Mouse (Mus musculus) embryonic facial prominence, embryonic 12.5 days (tissue): ENCODE data around the gene Podxl2. TPM values are rescaled to one million over a fixed set of nuclear protein-coding genes. Genes with fewer than 3 reads are reported as not detected.

Experiments
- ATAC-seq: fragments of 200-750 bp; cut with Nextera tagmentation; 2 replicates; pipeline ENCODE4 v1.8.0; 2017; ENCODE audit not compliant: insufficient number of reproducible peaks, insufficient read depth, low FRiP score, low TSS enrichment
- H3K27ac ChIP-seq: fragments of 300-500 bp; sonication (generic); 2 replicates; pipeline ENCODE4 v1.5.1; 2016; ENCODE audit warnings: mild to moderate bottlenecking
- H3K27me3 ChIP-seq: fragments of 300-500 bp; sonication (generic); 2 replicates; pipeline ENCODE4 v1.6.1; 2016; ENCODE audit warnings: mild to moderate bottlenecking, moderate library complexity
- H3K36me3 ChIP-seq: fragments of 300-500 bp; sonication (generic); 2 replicates; pipeline ENCODE4 v1.6.1; 2016; ENCODE audit warnings: mild to moderate bottlenecking
- H3K4me1 ChIP-seq: fragments of 300-500 bp; sonication (generic); 2 replicates; pipeline ENCODE4 v1.6.1; 2016
- H3K4me2 ChIP-seq: fragments of 300-500 bp; sonication (generic); replicated peaks from 2 replicates; pipeline ENCODE4 v1.6.1; 2016; ENCODE audit warnings: mild to moderate bottlenecking, moderate library complexity
- H3K4me3 ChIP-seq: fragments of 300-500 bp; sonication (generic); 2 replicates; pipeline ENCODE4 v1.5.1; 2016; ENCODE audit warnings: mild to moderate bottlenecking
- H3K9ac ChIP-seq: fragments of 300-500 bp; sonication (generic); 2 replicates; pipeline ENCODE4 v1.6.1; 2016; ENCODE audit warnings: mild to moderate bottlenecking, moderate library complexity
- H3K9me3 ChIP-seq: fragments of 300-500 bp; sonication (generic); 2 replicates; pipeline ENCODE4 v1.6.1; 2016; ENCODE audit warnings: mild to moderate bottlenecking, moderate library complexity
- WGBS: fragments of 180-500 bp; shearing (Covaris S2); methylation state at CpG from one replicate; pipeline ENCODE4 v1.1.7; 2016; 5-methylcytosine and 5-hydroxymethylcytosine counted together
- polyA plus RNA-seq: library from polyadenylated mRNA; unstranded; fragments of >200 nt; fragmentation: Nextera tagmentation; extraction: Ambion mirVana; gene quantifications from 2 replicates; pipeline ENCODE4 v1.2.1, GENCODE M21; 2016

The Podxl2 gene
- polyA plus RNA-seq, 1 experiment from 2014 or later, result 138 TPM

GRCm38 (mm10) chr6:88833340-88834140, 41.3 kb downstream of the Podxl2 start:
- Histone ChIP-seq H3K9ac (no peak overlapping the region), H3K4me3 (no peak overlapping the region), H3K4me2 (no peak overlapping the region), H3K9me3 (no peaks in the 10 kb centered on the region), H3K27me3 (no peaks in the 10 kb centered on the region), H3K27ac (no peak overlapping the region), H3K36me3 (peaks cover 31% of the 10 kb centered on the region), H3K4me1 (0 out of 2 replicates have a peak, but pooled peaks cover 4% of the 10 kb centered on the region)
- no peak for ATAC-seq
- WGBS, result 88% methylated on average over 5 of the region's 5 CpGs

GRCm38 (mm10) chr6:88832663-88833062, 42.2 kb downstream of the Podxl2 start:
- H3K4me1 ChIP-seq, result 0 out of 2 replicates have a peak, but pooled peaks cover 4% of the 10 kb centered on the region
- no peak overlapping the region for H3K4me3 ChIP-seq
- no peak for ATAC-seq
- H3K9me3 ChIP-seq, result no peaks in the 10 kb centered on the region
- no peak overlapping the region for H3K27ac ChIP-seq
- H3K9ac ChIP-seq, result no peak overlapping the region
- 73% methylated on average over 5 of the region's 5 CpGs for WGBS
- peaks cover 22% of the 10 kb centered on the region for H3K36me3 ChIP-seq
- no peak overlapping the region for H3K4me2 ChIP-seq
- no peaks in the 10 kb centered on the region for H3K27me3 ChIP-seq

- H3K4me1 ChIP-seq, result 0 out of 2 replicates have a peak, but pooled peaks cover 11% of the 10 kb centered on the region
- WGBS, result 25% methylated on average over 8 of the region's 8 CpGs
- H3K4me2 ChIP-seq, result no peak overlapping the region
- H3K9ac ChIP-seq, result no peak overlapping the region
- no peaks in the 10 kb centered on the region for H3K9me3 ChIP-seq
- H3K27me3 ChIP-seq, result no peaks in the 10 kb centered on the region
- H3K36me3 ChIP-seq, result peaks cover 12% of the 10 kb centered on the region
- no peak for ATAC-seq
- no peak overlapping the region for H3K4me3 ChIP-seq
- no peak overlapping the region for H3K27ac ChIP-seq
These were observed 43.4 kb downstream of the Podxl2 start for GRCm38 (mm10) chr6:88831456-88831855.

- Histone ChIP-seq H3K27me3 (no peaks in the 10 kb centered on the region), H3K4me1 (0 out of 2 replicates have a peak, but pooled peaks cover 12% of the 10 kb centered on the region), H3K27ac (no peak overlapping the region), H3K4me3 (no peak overlapping the region), H3K36me3 (no peaks in the 10 kb centered on the region), H3K9ac (no peak overlapping the region), H3K9me3 (no peaks in the 10 kb centered on the region), H3K4me2 (no peak overlapping the region)
- no peak for ATAC-seq
- 89% methylated on average over 6 of the region's 6 CpGs for WGBS
These were observed 44.6 kb downstream of the Podxl2 start for GRCm38 (mm10) chr6:88830112-88830702.

GRCm38 (mm10) chr6:88829579-88829978, 45.3 kb downstream of the Podxl2 start:
- no peak overlapping the region for H3K4me2 ChIP-seq
- no peaks in the 10 kb centered on the region for H3K36me3 ChIP-seq
- no peak for ATAC-seq
- no peaks in the 10 kb centered on the region for H3K9me3 ChIP-seq
- no peak overlapping the region for H3K27ac ChIP-seq
- 0 out of 2 replicates have a peak, but pooled peaks cover 12% of the 10 kb centered on the region for H3K4me1 ChIP-seq
- H3K4me3 ChIP-seq, result no peak overlapping the region
- no peaks in the 10 kb centered on the region for H3K27me3 ChIP-seq
- 90% methylated on average over 4 of the region's 4 CpGs for WGBS
- no peak overlapping the region for H3K9ac ChIP-seq

GRCm38 (mm10) chr6:88828206-88829009, 46.4 kb downstream of the Podxl2 start:
- Histone ChIP-seq H3K27me3 (no peaks in the 10 kb centered on the region), H3K36me3 (no peaks in the 10 kb centered on the region), H3K27ac (no peak overlapping the region), H3K9ac (no peak overlapping the region), H3K4me1 (0 out of 2 replicates have a peak, but pooled peaks cover 8% of the 10 kb centered on the region), H3K9me3 (no peaks in the 10 kb centered on the region), H3K4me3 (no peak overlapping the region), H3K4me2 (no peak overlapping the region)
- WGBS, result 65% methylated on average over 15 of the region's 15 CpGs
- no peak for ATAC-seq

- no peak overlapping the region for H3K4me3 ChIP-seq
- ATAC-seq, result no peak
- 64% methylated on average over 13 of the region's 13 CpGs for WGBS
These were observed 47.2 kb downstream of the Podxl2 start for GRCm38 (mm10) chr6:88827395-88828205.

GRCm38 (mm10) chr6:88826965-88827364, 47.9 kb downstream of the Podxl2 start:
- no peak for ATAC-seq
- Histone ChIP-seq H3K9me3 (no peaks in the 10 kb centered on the region), H3K4me2 (no peak overlapping the region), H3K27me3 (no peaks in the 10 kb centered on the region), H3K27ac (no peak overlapping the region), H3K4me3 (no peak overlapping the region), H3K36me3 (no peaks in the 10 kb centered on the region), H3K9ac (no peak overlapping the region), H3K4me1 (0 out of 2 replicates have a peak, but pooled peaks cover 8% of the 10 kb centered on the region)
- 69% methylated on average over 3 of the region's 3 CpGs for WGBS

More at GRCm38 (mm10) chr6:88827395-88828205, 47.2 kb downstream of the Podxl2 start:
- H3K36me3 ChIP-seq, result no peaks in the 10 kb centered on the region
- no peak overlapping the region for H3K9ac ChIP-seq
- H3K27me3 ChIP-seq, result no peaks in the 10 kb centered on the region
- no peaks in the 10 kb centered on the region for H3K9me3 ChIP-seq
- 0 out of 2 replicates have a peak, but pooled peaks cover 8% of the 10 kb centered on the region for H3K4me1 ChIP-seq
- H3K27ac ChIP-seq, result no peak overlapping the region
- H3K4me2 ChIP-seq, result no peak overlapping the region

- no peak overlapping the region for H3K4me2 ChIP-seq
- no peaks in the 10 kb centered on the region for H3K36me3 ChIP-seq
- peak; percentile 44 for ATAC-seq
- H3K4me3 ChIP-seq, result no peak overlapping the region
- no peak overlapping the region; the same call in 1 of the 2 replicates for H3K9ac ChIP-seq
- no peaks in the 10 kb centered on the region for H3K27me3 ChIP-seq
- no peak overlapping the region for H3K27ac ChIP-seq
- WGBS, result 33% methylated on average over 6 of the region's 6 CpGs
- 0 out of 2 replicates have a peak, but pooled peaks cover 8% of the 10 kb centered on the region for H3K4me1 ChIP-seq
- H3K9me3 ChIP-seq, result no peaks in the 10 kb centered on the region
These were observed 48.3 kb downstream of the Podxl2 start for GRCm38 (mm10) chr6:88826545-88826944.

GRCm38 (mm10) chr6:88826088-88826487, 48.8 kb downstream of the Podxl2 start:
- Histone ChIP-seq H3K4me1 (0 out of 2 replicates have a peak, but pooled peaks cover 8% of the 10 kb centered on the region), H3K9ac (no peak overlapping the region), H3K27me3 (no peaks in the 10 kb centered on the region), H3K9me3 (no peaks in the 10 kb centered on the region), H3K36me3 (no peaks in the 10 kb centered on the region), H3K27ac (no peak overlapping the region), H3K4me3 (no peak overlapping the region), H3K4me2 (no peak overlapping the region)
- ATAC-seq, result no peak
- WGBS, result 47% methylated on average over 3 of the region's 3 CpGs

GRCm38 (mm10) chr6:88824183-88824582, 50.7 kb downstream of the Podxl2 start:
- no peaks in the 10 kb centered on the region for H3K9me3 ChIP-seq
- 56% methylated on average over 7 of the region's 7 CpGs for WGBS
- 0 out of 2 replicates have a peak, but pooled peaks cover 13% of the 10 kb centered on the region for H3K4me1 ChIP-seq
- H3K36me3 ChIP-seq, result no peaks in the 10 kb centered on the region
- no peak for ATAC-seq
- no peak overlapping the region for H3K4me2 ChIP-seq
- no peaks in the 10 kb centered on the region for H3K27me3 ChIP-seq
- H3K4me3 ChIP-seq, result no peak overlapping the region
- H3K9ac ChIP-seq, result no peak overlapping the region
- no peak overlapping the region for H3K27ac ChIP-seq
